Mouse (Mus musculus) lung, adult 2 months (tissue): ENCODE results near the gene Pex19. TPM values are rescaled to one million over a fixed set of nuclear protein-coding genes. Genes with fewer than 3 reads are reported as not detected.

ENCODE experiments used
- DNase-seq: peaks from one replicate; pipeline ENCODE4 v3.0.0; 2022
- H3K4me1 ChIP-seq: fragments of 200-500 bp; 2 replicates; pipeline ENCODE4 v1.6.1; 2011; ENCODE audit warnings: low read length; ENCODE audit not compliant: control insufficient read depth, insufficient read depth
- H3K4me3 ChIP-seq: fragments of 200-500 bp; replicated peaks from 2 replicates; pipeline ENCODE3; 2011; ENCODE audit warnings: low read depth, mild to moderate bottlenecking, control low read depth, low read length; ENCODE audit errors: extremely low read depth
- CTCF ChIP-seq: fragments of 200-500 bp; IDR thresholded peaks from 2 replicates; pipeline ENCODE4 v1.5.1; 2011; ENCODE audit warnings: mild to moderate bottlenecking, low read length, control low read depth; ENCODE audit not compliant: insufficient read depth
- POLR2A ChIP-seq: fragments of 200-500 bp; IDR thresholded peaks from 2 replicates; pipeline ENCODE4 v1.6.1; 2011; ENCODE audit warnings: low read depth, mild to moderate bottlenecking, control low read depth, low read length, borderline replicate concordance; ENCODE audit errors: extremely low read depth
- WGBS: fragments of 180-500 bp; shearing (Covaris S2); methylation state at CpG from one replicate; pipeline ENCODE4 v1.1.7; 2018; 5-methylcytosine and 5-hydroxymethylcytosine counted together
- polyA plus RNA-seq: library from polyadenylated mRNA; depleted of rRNA; stranded (reverse); fragments of >200 nt; gene quantifications from 2 replicates; pipeline ENCODE4 v1.2.3, GENCODE M21; 2012; rRNA removed

Gene Pex19
- polyA plus RNA-seq, 1 experiment = 63.0 TPM

DNA sequence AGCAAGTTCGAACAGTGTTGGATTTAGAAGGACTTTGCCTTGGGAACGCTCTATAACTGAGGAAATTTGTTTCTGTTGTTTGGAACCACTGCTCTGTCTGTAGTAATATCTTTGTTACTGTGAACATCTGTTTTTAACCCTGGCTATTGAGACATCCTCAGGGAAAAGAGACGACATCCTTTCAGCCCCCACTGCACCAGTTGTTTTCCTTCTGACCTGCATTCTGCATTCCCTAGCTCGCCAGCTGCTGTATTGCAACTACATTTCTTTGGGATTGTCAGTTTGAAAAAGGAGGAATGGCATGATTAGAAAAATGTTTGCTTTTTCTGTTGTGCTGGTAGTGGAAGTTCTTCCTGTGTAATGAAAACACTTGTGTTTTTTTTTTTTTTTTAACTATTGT, 54.3 kb downstream of the Pex19 start:
- DNase-seq = no peak
- Histone ChIP-seq H3K4me3 (no peak overlapping the region), H3K4me1 (no peaks in the 10 kb centered on the region)
- no peak for TF ChIP-seq CTCF
- no peak for TF ChIP-seq POLR2A
- WGBS = 58% methylated on average over 4 of the region's 4 CpGs

DNA sequence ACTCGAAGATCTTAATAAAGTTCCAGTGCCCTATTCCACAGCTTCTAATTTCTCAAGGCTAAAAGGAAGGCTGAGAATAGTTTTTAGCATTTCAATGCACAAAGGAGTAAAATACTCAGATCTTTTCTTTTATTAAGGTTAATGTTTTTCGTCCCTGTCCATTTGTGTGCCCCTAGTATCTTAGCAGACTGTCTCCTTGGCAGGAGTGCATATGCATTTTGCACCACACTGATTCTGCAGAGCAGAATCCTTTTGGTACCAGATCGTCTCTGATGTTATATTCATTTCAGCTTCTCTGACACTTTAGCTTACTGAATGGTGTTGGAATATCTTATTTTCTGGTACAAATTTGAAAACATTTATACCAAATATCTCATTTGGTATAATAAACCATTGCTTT, 55.2 kb downstream of the Pex19 start:
- Histone ChIP-seq H3K4me1 (no peaks in the 10 kb centered on the region), H3K4me3 (no peak overlapping the region)
- TF ChIP-seq CTCF (no peak), POLR2A (no peak)
- WGBS = 96% methylated on average over 3 of the region's 3 CpGs
- DNase-seq = no peak

DNA sequence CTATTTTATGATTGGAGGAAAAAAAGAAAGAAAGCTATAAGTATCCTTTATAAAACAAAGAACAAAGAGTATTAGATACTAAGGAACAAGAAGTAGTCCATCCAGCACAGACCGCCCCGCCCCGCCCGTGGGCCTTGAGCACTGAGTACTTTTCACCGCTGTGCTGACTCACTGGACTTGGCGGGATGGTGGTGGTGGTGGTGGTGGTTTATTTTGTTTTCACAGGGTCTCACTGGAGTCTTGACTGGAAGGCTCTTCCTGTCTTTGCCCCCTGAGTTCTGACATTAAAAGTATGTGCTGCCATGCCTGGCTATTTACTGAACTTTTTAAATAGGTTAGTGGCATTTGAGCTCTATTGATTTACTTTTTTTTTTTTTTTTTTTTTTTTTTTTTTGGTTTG, 56.5 kb downstream of the Pex19 start:
- no peak for DNase-seq
- H3K4me3 ChIP-seq = no peak overlapping the region
- H3K4me1 ChIP-seq = no peaks in the 10 kb centered on the region
- TF ChIP-seq CTCF = no peak
- TF ChIP-seq POLR2A = no peak
- 95% methylated on average over 6 of the region's 6 CpGs for WGBS

DNA sequence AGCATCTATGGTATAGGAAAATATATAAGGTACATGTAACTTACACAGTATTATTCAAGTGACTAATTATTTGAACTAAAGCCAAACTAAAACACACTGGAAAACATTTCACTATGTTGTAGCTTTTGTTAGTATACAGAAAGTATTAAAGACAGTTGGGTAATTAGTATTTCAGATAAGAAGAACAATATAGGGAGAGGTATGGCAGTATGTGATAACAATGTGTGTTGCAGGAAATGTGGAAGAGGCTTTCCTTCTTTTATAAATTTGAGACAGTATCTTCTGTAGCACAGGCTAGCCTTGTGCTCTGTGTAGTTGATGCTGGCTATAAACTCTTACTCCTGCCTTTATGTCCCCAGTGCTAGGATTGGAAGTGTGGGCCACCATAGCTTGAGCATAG, 57.4 kb downstream of the Pex19 start:
- no peaks in the 10 kb centered on the region for H3K4me1 ChIP-seq
- H3K4me3 ChIP-seq = no peak overlapping the region
- TF ChIP-seq POLR2A (no peak), CTCF (no peak)
- DNase-seq = no peak

Other genes with a start within 250 kb of the Pex19 start
- gene Gm10521, start 231.1 kb upstream of the Pex19 start, polyA plus RNA-seq = 0.72 and 1.1 TPM in 2 replicates
- gene Slamf6, start 209.2 kb upstream of the Pex19 start, polyA plus RNA-seq = 2.4 and 2.5 TPM in 2 replicates
- gene Vangl2, start 98.3 kb upstream of the Pex19 start, polyA plus RNA-seq = 4.4 and 9.6 TPM in 2 replicates
- gene Nhlh1, start 69.2 kb upstream of the Pex19 start, polyA plus RNA-seq = 0.05 TPM in 1 of 2 replicates, not detected in the other
- gene Copa, start 44.2 kb upstream of the Pex19 start, polyA plus RNA-seq = 31.5 and 53.1 TPM in 2 replicates
- gene Ncstn, start 44.0 kb upstream of the Pex19 start, polyA plus RNA-seq = 80.1 and 95.0 TPM in 2 replicates
- 58.0 and 74.9 TPM in 2 replicates for gene Dcaf8, start 21.3 kb downstream of the Pex19 start, polyA plus RNA-seq
- 88.2 and 137 TPM in 2 replicates for gene Pea15a, start 80.0 kb downstream of the Pex19 start, polyA plus RNA-seq
- gene Casq1, start 93.1 kb downstream of the Pex19 start, polyA plus RNA-seq = 3.2 and 49.0 TPM in 2 replicates
- 0.05 and 1.2 TPM in 2 replicates for gene Atp1a4, start 131.7 kb downstream of the Pex19 start, polyA plus RNA-seq
- 90.8 and 105 TPM in 2 replicates for gene Igsf8, start 134.9 kb downstream of the Pex19 start, polyA plus RNA-seq
- 56.1 and 93.0 TPM in 2 replicates for gene Atp1a2, start 171.3 kb downstream of the Pex19 start, polyA plus RNA-seq
- gene Kcnj9, start 202.6 kb downstream of the Pex19 start, polyA plus RNA-seq = 0.08 TPM in 1 of 2 replicates, not detected in the other
- 0.12 and 0.28 TPM in 2 replicates for gene Kcnj10, start 214.5 kb downstream of the Pex19 start, polyA plus RNA-seq
- gene Pigm, start 249.8 kb downstream of the Pex19 start, polyA plus RNA-seq = 8.2 and 9.1 TPM in 2 replicates